In the genomic region with DNA sequence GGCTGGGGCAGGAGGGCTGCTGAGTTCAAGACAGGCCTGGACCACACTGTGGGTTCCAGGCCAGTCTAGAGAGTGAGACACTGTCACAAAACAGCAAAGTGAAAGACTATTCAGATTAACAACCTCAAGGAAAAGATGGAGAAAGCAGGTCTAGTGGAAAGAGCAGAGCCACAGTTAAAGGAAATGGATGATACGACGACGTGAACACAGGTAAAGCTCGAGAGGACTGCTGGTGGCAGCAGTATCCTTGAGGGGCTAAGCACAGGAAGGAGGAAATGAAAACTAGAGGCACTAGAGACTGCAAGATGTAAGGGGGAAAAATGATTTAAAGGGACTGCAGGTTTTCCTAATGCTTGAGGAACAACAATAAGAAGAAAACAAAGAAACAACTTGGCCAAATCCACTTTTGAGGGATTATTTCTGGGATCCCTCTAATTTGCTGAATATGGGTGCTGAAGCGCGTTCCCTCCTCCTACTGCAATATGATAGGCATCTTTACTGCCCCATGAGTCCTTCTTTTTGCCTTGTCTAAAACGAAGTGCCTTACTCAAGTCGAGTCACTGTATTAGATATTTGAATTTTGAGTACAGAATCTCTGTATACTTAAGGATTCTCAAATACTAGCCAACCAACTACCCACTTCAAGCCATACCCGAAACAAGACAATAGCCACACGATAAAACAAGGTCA, we compare ENCODE assay signal across 8 mouse cellular contexts. TPM values are rescaled to one million over a fixed set of nuclear protein-coding genes. Genes with fewer than 3 reads are reported as not detected.
DNase-seq lines count a peak whose midpoint lies in the region; ATAC-seq and TF ChIP-seq lines count a peak whose summit lies in the region.

No protein-coding gene starts in this region.

- peak overlapping the region; percentile 90 for H3K9ac ChIP-seq in MEL (ENCODE audit: control insufficient read depth, low read depth, low read length, poor library complexity, severe bottlenecking)
- peak overlapping the region; percentile 96 for H3K9ac ChIP-seq in midbrain, embryonic 12.5 days (replicated peaks)

- no peaks in the 10 kb centered on the region for H3K27me3 ChIP-seq in kidney, adult 2 months (replicated peaks; ENCODE audit: control insufficient read depth, insufficient read depth, low read length)
- no peaks in the 10 kb centered on the region for H3K27me3 ChIP-seq in MEL (ENCODE audit: control insufficient read depth in 1 of 2, insufficient read depth in 2 of 2, low read length in 2 of 2)
- H3K27me3 ChIP-seq in midbrain, embryonic 12.5 days: no peaks in the 10 kb centered on the region

- TF ChIP-seq CTCF in kidney, adult 2 months (conservative IDR thresholded peaks at IDR 0.05; ENCODE audit: insufficient read depth, insufficient read length, low read depth, low read length): no peak
- TF ChIP-seq CTCF in MEL (IDR thresholded peaks at IDR 0.05 in 2 of 3, conservative IDR thresholded peaks at IDR 0.05 in 1 of 3; ENCODE audit: control insufficient read depth in 1 of 3, insufficient read depth in 1 of 3, low read depth in 2 of 3, low read length in 3 of 3, poor library complexity in 1 of 3, severe bottlenecking in 1 of 3): no peak

- H3K79me2 ChIP-seq in MEL (ENCODE audit: control insufficient read depth, insufficient read depth, low read length, poor library complexity): peaks cover 52% of the 10 kb centered on the region

- peak overlapping the region; percentile 62 for H3K4me3 ChIP-seq in kidney, adult 2 months (ENCODE audit: insufficient read depth, low read depth, low read length)
- H3K4me3 ChIP-seq in MEL (ENCODE audit: control insufficient read depth in 1 of 2, insufficient read depth in 1 of 2, low read depth in 2 of 2, low read length in 2 of 2): peak overlapping the region; percentile 83 to 93
- peak overlapping the region; percentile 100 for H3K4me3 ChIP-seq in midbrain, embryonic 12.5 days

- H3K36me3 ChIP-seq in kidney, adult 2 months (ENCODE audit: control insufficient read depth, insufficient read depth, low read length): no peaks in the 10 kb centered on the region
- H3K36me3 ChIP-seq in MEL (ENCODE audit: control insufficient read depth in 1 of 2, insufficient read depth in 2 of 2, low read length in 2 of 2): peaks cover 5 to 28% of the 10 kb centered on the region in 2 experiments; a peak in 3 of 4 replicates
- H3K36me3 ChIP-seq in midbrain, embryonic 12.5 days: no peaks in the 10 kb centered on the region

- TF ChIP-seq RAD21 in MEL (IDR thresholded peaks at IDR 0.05; ENCODE audit: low read depth, low read length): no peak

- no peak; a peak in 1 of 4 replicates for TF ChIP-seq EP300 in MEL (IDR thresholded peaks at IDR 0.05; ENCODE audit: low read depth in 1 of 2, low read length in 2 of 2)

- ATAC-seq in granulocyte monocyte progenitor cell, adult 5-6 weeks (replicated peaks; ENCODE audit: poor library complexity, severe bottlenecking): 0 out of 2 replicates have a peak, but pooled peaks have one; percentile 12
- ATAC-seq in midbrain, embryonic 12.5 days (ENCODE audit: low FRiP score, low read depth): no peak

- 8% methylated on average over 10 of the region's 10 CpGs for WGBS in kidney, adult 2 months
- WGBS in midbrain, embryonic 12.5 days: 18% methylated on average over 10 of the region's 10 CpGs

- H3K4me2 ChIP-seq in midbrain, embryonic 12.5 days (replicated peaks): peak overlapping the region; percentile 64

- peaks cover 6% of the 10 kb centered on the region for H3K4me1 ChIP-seq in kidney, adult 2 months (ENCODE audit: control insufficient read depth, insufficient read depth, low read length)
- peaks cover 12 to 14% of the 10 kb centered on the region in 2 experiments for H3K4me1 ChIP-seq in MEL (ENCODE audit: control insufficient read depth in 1 of 2, insufficient read depth in 2 of 2, low read length in 2 of 2)
- peaks cover 16% of the 10 kb centered on the region for H3K4me1 ChIP-seq in midbrain, embryonic 12.5 days

- H3K9me3 ChIP-seq in MEL (replicated peaks; ENCODE audit: insufficient read depth, low read length): no peaks in the 10 kb centered on the region
- H3K9me3 ChIP-seq in midbrain, embryonic 12.5 days: no peaks in the 10 kb centered on the region

- DNase-seq in kidney, adult 2 months: no peak
- DNase-seq in kidney, adult 9 months: no peak
- DNase-seq in MEL (ENCODE audit: low read depth, low spot score): peak; percentile 66
- DNase-seq in frontal cortex, postnatal 36 days (ENCODE audit: low spot score in 2 of 2): no peak
- no peak for DNase-seq in urinary bladder, postnatal 10 days (ENCODE audit: low spot score)
- DNase-seq in cerebellum, adult 9-11 months: no peak

- no peak for TF ChIP-seq POLR2A in kidney, adult 2 months (IDR thresholded peaks at IDR 0.05; ENCODE audit: low read depth, low read length)
- TF ChIP-seq POLR2A in MEL (IDR thresholded peaks at IDR 0.05; ENCODE audit: control insufficient read depth in 1 of 2, insufficient read depth in 1 of 2, low read depth in 1 of 2, low read length in 2 of 2, poor library complexity in 1 of 2): no peak

- no peak overlapping the region for H3K27ac ChIP-seq in kidney, adult 2 months (ENCODE audit: insufficient read depth, low read depth, low read length)
- peak overlapping the region; percentile 25 for H3K27ac ChIP-seq in MEL (ENCODE audit: control insufficient read depth, low read depth, low read length)
- peak overlapping the region; percentile 98 for H3K27ac ChIP-seq in midbrain, embryonic 12.5 days (replicated peaks)

TF ChIP-seq in MEL, 35 proteins besides CTCF, POLR2A, EP300 and RAD21:
- 0 out of 2 replicates have a peak, but pooled peaks have one; percentile 43 for TF ChIP-seq MAX (IDR thresholded peaks at IDR 0.05; ENCODE audit: low read length)
- TF ChIP-seq NELFE (IDR thresholded peaks at IDR 0.05; ENCODE audit: low read depth, low read length): peak; percentile 16; the same call in 1 of the 2 replicates
- TF ChIP-seq TCF12 (IDR thresholded peaks at IDR 0.05; ENCODE audit: low read depth, low read length): 0 out of 2 replicates have a peak, but pooled peaks have one; percentile 21
- 0 out of 2 replicates have a peak, but pooled peaks have one; percentile 17 for TF ChIP-seq GATA1 (IDR thresholded peaks at IDR 0.05; ENCODE audit: low read depth, low read length)
- 0 out of 2 replicates have a peak, but pooled peaks have one; percentile 15 for TF ChIP-seq MYC (IDR thresholded peaks at IDR 0.05; ENCODE audit: low read depth, low read length)
- no peak for TF ChIP-seq USF2 (IDR thresholded peaks at IDR 0.05; ENCODE audit: borderline replicate concordance in 1 of 2, insufficient read depth in 1 of 2, low read depth in 1 of 2, low read length in 2 of 2)
- no peak for TF ChIP-seq KAT2A (conservative IDR thresholded peaks at IDR 0.05; ENCODE audit: low read depth, low read length)
- no peak for TF ChIP-seq CHD2 (IDR thresholded peaks at IDR 0.05; ENCODE audit: low read length)
- no peak for TF ChIP-seq MEF2A (IDR thresholded peaks at IDR 0.05; ENCODE audit: extremely low read depth, insufficient replicate concordance, low read depth, low read length, poor library complexity, severe bottlenecking)
- no peak for TF ChIP-seq MAFK (IDR thresholded peaks at IDR 0.05; ENCODE audit: borderline replicate concordance, low read depth, low read length)

RNA-seq across cellular contexts. Expression of gene Akirin1, which starts 1.3 kb away (rescaled TPM):
- polyA plus RNA-seq in kidney, adult 2 months (2012; rRNA removed): 15.8 and 16.5 TPM in 2 replicates
- 52.9 and 53.3 TPM in 2 replicates for total RNA-seq in MEL (2012; rRNA removed)
- polyA plus RNA-seq in MEL (2012; ENCODE audit: insufficient read depth in 1 of 2, insufficient read length in 2 of 2, low read depth in 1 of 2, low replicate concordance in 2 of 2, missing spikeins in 1 of 2): 10 to 100 TPM in 1 of 2 experiments, not detected in 1; 46.3 TPM
- total RNA-seq in granulocyte monocyte progenitor cell, adult 5-6 weeks (2014; fragmentation: Nextera tagmentation): 30.1 and 45.7 TPM in 2 replicates
- 23.3 and 35.2 TPM in 2 replicates for total RNA-seq in granulocyte monocyte progenitor cell, adult 5-6 weeks (2017)
- 102 and 103 TPM in 2 replicates for polyA plus RNA-seq in midbrain, embryonic 12.5 days (2016; fragmentation: Nextera tagmentation; extraction: Ambion mirVana)

RNA-seq across cellular contexts. Expression of gene Ndufs5, which starts 30.9 kb away (rescaled TPM):
- 99.5 and 147 TPM in 2 replicates for polyA plus RNA-seq in kidney, adult 2 months (2012; rRNA removed)
- 230 and 252 TPM in 2 replicates for total RNA-seq in MEL (2012; rRNA removed)
- 100 to 1,000 TPM in 1 of 2 experiments, not detected in 1; 155 TPM for polyA plus RNA-seq in MEL (2012; ENCODE audit: insufficient read depth in 1 of 2, insufficient read length in 2 of 2, low read depth in 1 of 2, low replicate concordance in 2 of 2, missing spikeins in 1 of 2)
- total RNA-seq in granulocyte monocyte progenitor cell, adult 5-6 weeks (2014; fragmentation: Nextera tagmentation): 173 and 190 TPM in 2 replicates
- total RNA-seq in granulocyte monocyte progenitor cell, adult 5-6 weeks (2017): 168 and 215 TPM in 2 replicates
- 318 and 329 TPM in 2 replicates for polyA plus RNA-seq in midbrain, embryonic 12.5 days (2016; fragmentation: Nextera tagmentation; extraction: Ambion mirVana)

RNA-seq across cellular contexts. Expression of gene Rhbdl2, which starts 38.8 kb away (rescaled TPM):
- 1.5 TPM in 2 replicates for polyA plus RNA-seq in kidney, adult 2 months (2012; rRNA removed)
- total RNA-seq in MEL (2012; rRNA removed): not detected in 2 replicates
- not detected for polyA plus RNA-seq in MEL (2012; ENCODE audit: insufficient read depth in 1 of 2, insufficient read length in 2 of 2, low read depth in 1 of 2, low replicate concordance in 2 of 2, missing spikeins in 1 of 2)
- not detected in 2 replicates for total RNA-seq in granulocyte monocyte progenitor cell, adult 5-6 weeks (2014; fragmentation: Nextera tagmentation)
- not detected in 2 replicates for total RNA-seq in granulocyte monocyte progenitor cell, adult 5-6 weeks (2017)
- 0.47 and 1.2 TPM in 2 replicates for polyA plus RNA-seq in midbrain, embryonic 12.5 days (2016; fragmentation: Nextera tagmentation; extraction: Ambion mirVana)
